Mouse (Mus musculus) E14TG2a.4 (cell line): ENCODE results near the gene Daxx.
"Not testable (repeated sequence)": the region's sequence is repeated elsewhere in the genome, so short reads cannot be mapped to it uniquely, and the experiment has no call there.

ENCODE experiments used
- H3K27me3 ChIP-seq: 2 replicates; pipeline ENCODE4 v1.6.1; 2014; ENCODE audit warnings: low read length, control low read depth; ENCODE audit not compliant: insufficient read depth
- H3K36me3 ChIP-seq: 2 replicates; pipeline ENCODE4 v1.6.1; 2014; ENCODE audit warnings: low read length, control low read depth; ENCODE audit not compliant: insufficient read depth
- H3K4me1 ChIP-seq: replicated peaks from 2 replicates; pipeline ENCODE4 v1.6.1; 2014; ENCODE audit warnings: low read depth, low read length, control low read depth
- H3K4me3 ChIP-seq: replicated peaks from 2 replicates; pipeline ENCODE4 v1.5.1; 2014; ENCODE audit warnings: mild to moderate bottlenecking, low read length
- H3K9me3 ChIP-seq: 2 replicates; pipeline ENCODE4 v1.6.1; 2014; ENCODE audit warnings: low read length, control low read depth
- CTCF ChIP-seq: conservative IDR thresholded peaks from 2 replicates; pipeline ENCODE4 v1.5.1; 2014; ENCODE audit warnings: low read length
- NANOG ChIP-seq: IDR thresholded peaks from 2 replicates; pipeline ENCODE4 v1.6.1; 2014; ENCODE audit warnings: borderline replicate concordance, low read length, mixed read lengths
- POU5F1 ChIP-seq: IDR thresholded peaks from 2 replicates; pipeline ENCODE4 v1.6.1; 2014; ENCODE audit warnings: low read length, borderline replicate concordance

Daxx gene

GRCm38 (mm10) chr17:33900989-33901314, 8.3 kb upstream of the Daxx start:
- peaks cover 1% of the 10 kb centered on the region; the same call in 1 of the 2 replicates for H3K36me3 ChIP-seq

DNA sequence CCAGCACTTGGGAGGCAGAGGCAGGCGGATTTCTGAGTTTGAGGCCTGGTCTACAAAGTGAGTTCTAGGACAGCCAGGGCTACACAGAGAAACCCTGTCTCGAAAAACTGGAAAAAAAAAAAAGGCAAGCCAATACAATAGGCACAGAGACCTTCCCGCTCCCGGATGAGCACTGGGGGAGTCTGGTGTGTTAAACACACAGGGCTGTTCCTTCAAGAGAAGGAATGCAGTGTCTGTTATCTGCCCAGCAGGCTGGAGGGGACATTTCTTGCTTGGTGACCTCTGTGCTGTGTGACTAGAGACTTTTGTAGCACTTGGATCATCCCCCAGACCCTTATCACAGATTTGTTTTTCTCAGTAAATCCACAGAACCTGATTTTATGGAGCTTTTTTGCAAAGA, 7.6 kb upstream of the Daxx start:
- Histone ChIP-seq H3K36me3 (peaks cover 3% of the 10 kb centered on the region), H3K4me3 (peak overlapping the region; percentile 32; the same call in 1 of the 2 replicates), H3K27me3 (no peaks in the 10 kb centered on the region), H3K9me3 (no peaks in the 10 kb centered on the region), H3K4me1 (peaks cover 78% of the 10 kb centered on the region)
- TF ChIP-seq CTCF (no peak), POU5F1 (no peak), NANOG (no peak)

More at GRCm38 (mm10) chr17:33900989-33901314, 8.3 kb upstream of the Daxx start:
- TF ChIP-seq CTCF (no peak), POU5F1 (no peak), NANOG (no peak)
- Histone ChIP-seq H3K27me3 (no peaks in the 10 kb centered on the region), H3K4me1 (peaks cover 78% of the 10 kb centered on the region), H3K9me3 (no peaks in the 10 kb centered on the region), H3K4me3 (no peak overlapping the region)

- H3K4me1 ChIP-seq = peaks cover 79% of the 10 kb centered on the region
- TF ChIP-seq CTCF (no peak), POU5F1 (no peak), NANOG (no peak)
- peak overlapping the region; percentile 32; the same call in 1 of the 2 replicates for H3K4me3 ChIP-seq
- H3K27me3 ChIP-seq = no peaks in the 10 kb centered on the region
- no peaks in the 10 kb centered on the region for H3K9me3 ChIP-seq
- peaks cover 5% of the 10 kb centered on the region for H3K36me3 ChIP-seq
Measured at GRCm38 (mm10) chr17:33902079-33902478, 7.1 kb upstream of the Daxx start.

GRCm38 (mm10) chr17:33902491-33902890, 6.7 kb upstream of the Daxx start:
- no peaks in the 10 kb centered on the region for H3K27me3 ChIP-seq
- TF ChIP-seq POU5F1 = no peak
- no peak for TF ChIP-seq NANOG
- TF ChIP-seq CTCF = no peak

GRCm38 (mm10) chr17:33903911-33904651, 5.1 kb upstream of the Daxx start:
- H3K4me3 ChIP-seq = peak overlapping the region; percentile 61
- H3K27me3 ChIP-seq, H3K9me3 ChIP-seq, H3K36me3 ChIP-seq: not testable (repeated sequence)
- H3K4me1 ChIP-seq = peaks cover 69% of the 10 kb centered on the region

More at GRCm38 (mm10) chr17:33902491-33902890, 6.7 kb upstream of the Daxx start:
- no peaks in the 10 kb centered on the region for H3K9me3 ChIP-seq
- peaks cover 5% of the 10 kb centered on the region for H3K36me3 ChIP-seq
- peaks cover 80% of the 10 kb centered on the region for H3K4me1 ChIP-seq
- peak overlapping the region; percentile 61 for H3K4me3 ChIP-seq

DNA sequence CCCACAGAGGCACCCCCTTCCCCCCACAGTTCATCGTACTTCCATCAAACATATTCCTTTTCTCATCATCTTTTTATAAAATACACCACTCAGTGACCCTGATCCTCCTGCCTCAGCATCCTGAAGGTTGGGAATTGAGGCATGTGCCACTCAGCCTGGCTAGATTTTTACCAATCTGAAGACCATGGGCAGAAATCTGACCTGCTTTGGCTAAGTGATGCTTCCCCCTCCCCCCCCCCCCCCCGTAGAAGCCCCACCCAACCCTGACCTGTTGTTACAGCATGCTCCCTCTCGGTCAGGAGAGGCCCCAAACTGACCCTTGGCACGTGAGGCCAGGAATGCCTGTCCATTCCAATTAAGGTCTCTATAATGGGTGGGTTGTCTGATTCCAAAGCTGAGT, 4.4 kb upstream of the Daxx start, which contains the start of gene Platr17:
Platr17 (plus strand) TSS at position 301 of the 400 bp plus-strand sequence.
- Histone ChIP-seq H3K4me3 (peak within 1 kb of the TSS; percentile 98), H3K4me1 (peaks cover 62% of the 10 kb centered on the region)
- not testable (repeated sequence) for H3K27me3 ChIP-seq, H3K9me3 ChIP-seq, H3K36me3 ChIP-seq

- TF ChIP-seq POU5F1 = no peak
- no peak for TF ChIP-seq CTCF
- TF ChIP-seq NANOG = no peak
Measured at GRCm38 (mm10) chr17:33908331-33909076, 710 bp upstream of the Daxx start.

GRCm38 (mm10) chr17:33909869-33910250, 646 bp downstream of the Daxx start:
- Histone ChIP-seq H3K4me3 (peak overlapping the region; percentile 98), H3K4me1 (peaks cover 66% of the 10 kb centered on the region)
- TF ChIP-seq POU5F1 (no peak), NANOG (no peak), CTCF (no peak)

More at GRCm38 (mm10) chr17:33908331-33909076, 710 bp upstream of the Daxx start:
- H3K27me3 ChIP-seq = no peaks in the 10 kb centered on the region
- peak overlapping the region; percentile 98 for H3K4me3 ChIP-seq
- H3K36me3 ChIP-seq = peaks cover 38% of the 10 kb centered on the region
- no peaks in the 10 kb centered on the region for H3K9me3 ChIP-seq
- H3K4me1 ChIP-seq = peaks cover 60% of the 10 kb centered on the region

More at GRCm38 (mm10) chr17:33909869-33910250, 646 bp downstream of the Daxx start:
- Histone ChIP-seq H3K36me3 (peaks cover 51% of the 10 kb centered on the region), H3K9me3 (no peaks in the 10 kb centered on the region), H3K27me3 (no peaks in the 10 kb centered on the region)
